Mouse (Mus musculus) G1E-ER4 (cell line): ENCODE measurements around the gene Vrk1. TPM values are rescaled to one million over a fixed set of nuclear protein-coding genes. Genes with fewer than 3 reads are reported as not detected.

Experiments used
- GATA1 ChIP-seq: IDR thresholded peaks from one replicate; pipeline ENCODE4 v1.8.0; 2012; ENCODE audit warnings: low read length, inconsistent platforms
- polyA plus RNA-seq: library from polyadenylated mRNA; stranded (reverse); fragments of >175 nt; gene quantifications from 2 replicates; pipeline ENCODE4 v1.2.3, GENCODE M21; 2012

Vrk1 gene
- polyA plus RNA-seq, 1 experiment, result 30.1 TPM

GRCm38 (mm10) chr12:106071575-106072166, 61.6 kb downstream of the Vrk1 start:
- no peak for TF ChIP-seq GATA1

DNA sequence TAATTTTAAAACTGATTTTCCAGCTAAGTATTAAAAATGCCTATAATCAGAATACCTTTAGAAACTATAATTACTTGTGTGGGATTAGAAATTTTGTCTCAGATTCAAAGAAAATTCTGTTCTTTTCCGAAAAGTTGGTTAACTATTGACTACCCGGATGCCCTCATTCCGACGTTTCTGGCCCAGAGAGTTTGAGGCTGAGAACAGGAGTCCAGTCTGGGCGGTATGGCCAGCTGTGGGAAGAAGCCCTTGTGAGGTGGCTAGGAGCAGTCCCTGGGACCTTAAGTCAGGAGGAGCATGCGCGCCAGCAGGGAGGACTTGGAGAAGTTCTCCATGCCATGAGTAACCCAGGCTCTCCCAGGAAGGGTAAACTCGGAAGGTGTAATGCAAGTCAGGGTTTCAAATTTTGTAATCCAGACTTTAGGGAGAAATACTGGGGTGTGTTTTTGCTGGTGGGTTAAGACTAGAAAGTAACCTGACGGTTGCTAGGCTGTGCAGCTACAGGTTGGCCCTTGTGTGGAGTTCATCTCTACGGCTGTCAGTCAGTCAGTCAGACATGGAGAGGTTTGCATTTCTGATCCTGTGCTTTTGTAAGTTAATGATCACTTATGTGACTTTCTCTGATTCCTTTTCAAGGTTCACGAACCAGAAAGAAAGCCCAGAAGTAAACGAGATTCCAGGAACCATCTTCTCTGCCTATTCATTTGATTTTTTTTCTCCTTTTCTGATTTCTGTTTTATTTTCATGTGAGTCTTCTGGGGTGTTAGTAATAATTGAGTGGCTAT, 64.5 kb downstream of the Vrk1 start:
- TF ChIP-seq GATA1, result no peak

DNA sequence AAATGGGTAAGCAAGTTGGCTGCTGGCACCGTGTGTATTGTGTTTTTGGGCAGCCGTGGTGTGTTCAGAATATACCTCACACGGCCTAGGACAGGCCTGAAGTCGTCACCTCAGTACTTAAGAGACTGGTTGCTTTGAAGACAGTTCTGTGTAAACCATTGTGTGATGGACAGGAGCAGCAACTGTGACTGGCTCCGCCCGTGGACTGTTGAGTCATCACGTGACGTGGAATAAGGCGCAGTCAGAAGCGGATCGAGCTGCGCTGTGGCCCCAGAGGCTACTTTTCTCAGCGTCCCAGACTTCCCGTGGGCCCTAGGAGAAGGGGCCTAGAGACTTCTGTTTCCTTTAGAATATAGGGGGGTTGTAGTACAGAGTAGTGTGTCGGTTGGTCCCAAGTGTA, 66.1 kb downstream of the Vrk1 start:
- no peak for TF ChIP-seq GATA1

DNA sequence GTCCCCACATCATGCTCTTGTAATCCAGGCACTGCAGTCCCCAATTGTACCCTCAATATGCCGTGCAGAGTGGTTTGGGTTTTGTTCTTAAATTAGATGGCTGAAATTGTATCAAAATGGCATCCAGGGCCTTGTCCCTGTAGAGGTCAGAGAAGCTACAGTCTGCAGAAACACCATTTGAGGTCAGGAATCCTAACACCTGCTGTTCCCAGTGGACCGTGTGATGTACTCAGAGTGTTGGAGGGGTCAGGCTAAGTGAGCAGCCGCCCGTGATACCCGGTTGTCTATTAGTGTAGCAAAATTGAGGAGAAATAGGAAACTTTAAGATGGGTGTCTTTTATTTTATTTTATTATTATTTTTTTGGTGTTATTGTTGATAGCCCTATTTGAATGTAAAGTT, 70.5 kb downstream of the Vrk1 start:
- no peak for TF ChIP-seq GATA1

GRCm38 (mm10) chr12:106080945-106081747, 71.1 kb downstream of the Vrk1 start:
- TF ChIP-seq GATA1, result no peak

GRCm38 (mm10) chr12:106081748-106082140, 71.7 kb downstream of the Vrk1 start:
- no peak for TF ChIP-seq GATA1

GRCm38 (mm10) chr12:106082191-106082957, 72.3 kb downstream of the Vrk1 start:
- no peak for TF ChIP-seq GATA1

DNA sequence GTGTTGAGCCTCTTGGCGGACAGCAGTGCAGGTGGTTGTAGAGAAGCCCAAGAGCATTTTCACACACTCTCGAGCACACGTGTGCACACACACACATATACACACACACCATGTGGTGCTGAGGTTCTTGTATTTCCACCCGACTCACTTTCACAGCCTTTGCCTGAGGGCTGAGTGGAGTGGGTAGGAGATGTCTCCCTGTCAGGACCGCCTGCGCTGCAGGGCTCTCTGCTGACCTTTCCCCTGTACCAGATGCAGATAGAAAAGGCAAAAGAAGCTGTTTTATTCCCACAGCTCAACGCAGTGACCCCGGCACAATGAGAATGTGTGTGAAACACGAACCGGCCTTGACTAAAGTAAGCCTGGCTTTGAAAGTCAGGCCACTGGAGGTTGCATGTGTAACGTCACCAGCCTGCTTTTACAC, 72.9 kb downstream of the Vrk1 start:
- no peak for TF ChIP-seq GATA1

- no peak for TF ChIP-seq GATA1
Measured at GRCm38 (mm10) chr12:106084126-106084525, 74.1 kb downstream of the Vrk1 start.

DNA sequence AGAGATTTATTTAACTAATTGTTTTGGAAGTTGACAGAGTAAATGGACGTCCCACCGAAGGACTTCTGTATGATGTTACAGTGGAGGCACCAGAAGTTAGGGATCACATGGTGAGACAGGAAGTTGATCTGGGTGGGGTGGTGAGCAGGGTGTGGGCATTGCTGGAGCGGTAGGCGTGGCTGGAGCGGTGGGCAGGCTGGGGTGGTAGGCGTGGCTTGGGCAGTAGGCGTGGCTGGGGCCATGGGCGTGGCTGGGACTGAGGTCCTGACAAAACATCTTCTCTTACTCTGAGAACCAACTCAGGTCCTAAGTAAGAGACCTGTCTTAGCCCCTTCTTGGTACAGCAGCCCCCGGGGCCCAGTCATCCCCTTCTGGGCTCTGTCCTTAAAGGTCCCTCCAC, 84.8 kb downstream of the Vrk1 start:
- no peak for TF ChIP-seq GATA1

- no peak for TF ChIP-seq GATA1
Measured at GRCm38 (mm10) chr12:106102003-106102402, 92.0 kb downstream of the Vrk1 start.

GRCm38 (mm10) chr12:106102726-106103643, 93.0 kb downstream of the Vrk1 start:
- no peak for TF ChIP-seq GATA1

DNA sequence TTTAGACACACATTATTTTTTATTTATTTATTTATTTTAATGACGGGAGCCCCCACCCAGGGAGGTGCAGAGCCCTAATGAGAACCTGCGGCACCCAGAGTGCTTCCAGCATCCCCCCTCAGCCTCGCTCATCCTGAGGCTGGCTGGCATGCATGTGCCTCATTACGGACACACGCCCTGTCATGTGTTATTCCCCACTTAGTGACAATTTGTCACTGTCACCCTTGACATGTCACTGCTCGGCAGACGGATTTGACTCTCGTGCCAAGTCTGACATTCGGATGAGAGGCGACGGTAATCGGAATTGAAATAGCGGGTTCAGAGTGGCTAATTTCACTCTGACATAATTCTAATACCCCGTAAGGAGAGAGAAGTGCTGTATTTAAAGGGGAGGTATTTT, 97.2 kb downstream of the Vrk1 start:
- TF ChIP-seq GATA1, result no peak

GRCm38 (mm10) chr12:106115070-106115891, 105.3 kb downstream of the Vrk1 start:
- no peak for TF ChIP-seq GATA1
